Mouse (Mus musculus) C2C12 (cell line): ENCODE data around the gene Lap3. TPM values are rescaled to one million over a fixed set of nuclear protein-coding genes. Genes with fewer than 3 reads are reported as not detected.

ENCODE experiments used
- H3K27me3 ChIP-seq: one replicate; pipeline ENCODE4 v1.6.1; 2011; ENCODE audit not compliant: control insufficient read depth, insufficient read depth, insufficient read length
- H3K36me3 ChIP-seq: one replicate; pipeline ENCODE4 v1.6.1; 2011; ENCODE audit not compliant: control insufficient read depth, insufficient read depth
- H3K4me3 ChIP-seq: one replicate; pipeline ENCODE4 v1.5.1; 2011; ENCODE audit warnings: mild to moderate bottlenecking, control low read depth; ENCODE audit not compliant: poor library complexity, insufficient read depth, severe bottlenecking
- H3K79me2 ChIP-seq: one replicate; pipeline ENCODE4 v1.6.1; 2011; ENCODE audit not compliant: control insufficient read depth, insufficient read depth
- H3K79me3 ChIP-seq: one replicate; pipeline ENCODE4 v1.6.1; 2011; ENCODE audit warnings: low read depth, control low read depth
- H3ac ChIP-seq: one replicate; pipeline ENCODE3; 2011; ENCODE audit warnings: low read depth; ENCODE audit not compliant: control insufficient read depth, insufficient read length
- CEBPB ChIP-seq: IDR thresholded peaks from one replicate; pipeline ENCODE4 v1.6.1; 2011; ENCODE audit warnings: low read depth, mild to moderate bottlenecking, control low read depth, moderate library complexity
- CTCF ChIP-seq: IDR thresholded peaks from one replicate; pipeline ENCODE4 v1.5.1; 2011; ENCODE audit not compliant: control insufficient read depth, insufficient read depth, insufficient read length
- FOSL1 ChIP-seq: IDR thresholded peaks from one replicate; pipeline ENCODE4 v1.8.0; 2011; ENCODE audit warnings: mild to moderate bottlenecking, low read length; ENCODE audit not compliant: poor library complexity, insufficient read depth, severe bottlenecking
- MAX ChIP-seq: IDR thresholded peaks from one replicate; pipeline ENCODE4 v1.6.1; 2011; ENCODE audit warnings: mild to moderate bottlenecking, control low read depth
- MYOD1 ChIP-seq: IDR thresholded peaks from one replicate; pipeline ENCODE4 v1.6.1; 2011; ENCODE audit warnings: low read depth; ENCODE audit not compliant: control insufficient read depth, insufficient read length
- MYOG ChIP-seq: IDR thresholded peaks from one replicate; pipeline ENCODE4 v1.6.1; 2011; ENCODE audit not compliant: control insufficient read depth, insufficient read length; ENCODE audit errors: extremely low read depth
- USF1 ChIP-seq: IDR thresholded peaks from one replicate; pipeline ENCODE4 v1.6.1; 2011; ENCODE audit warnings: low read depth, mild to moderate bottlenecking, control low read depth, moderate library complexity
- polyA plus RNA-seq: library from polyadenylated mRNA; unstranded; fragments of >200 nt; fragmentation: generic; extraction: Trizol; gene quantifications from one replicate; pipeline ENCODE4 v1.2.1, GENCODE M21; 2012; ENCODE audit warnings: missing spikeins

Gene Lap3
- polyA plus RNA-seq, 1 experiment, result 87.7 TPM

DNA sequence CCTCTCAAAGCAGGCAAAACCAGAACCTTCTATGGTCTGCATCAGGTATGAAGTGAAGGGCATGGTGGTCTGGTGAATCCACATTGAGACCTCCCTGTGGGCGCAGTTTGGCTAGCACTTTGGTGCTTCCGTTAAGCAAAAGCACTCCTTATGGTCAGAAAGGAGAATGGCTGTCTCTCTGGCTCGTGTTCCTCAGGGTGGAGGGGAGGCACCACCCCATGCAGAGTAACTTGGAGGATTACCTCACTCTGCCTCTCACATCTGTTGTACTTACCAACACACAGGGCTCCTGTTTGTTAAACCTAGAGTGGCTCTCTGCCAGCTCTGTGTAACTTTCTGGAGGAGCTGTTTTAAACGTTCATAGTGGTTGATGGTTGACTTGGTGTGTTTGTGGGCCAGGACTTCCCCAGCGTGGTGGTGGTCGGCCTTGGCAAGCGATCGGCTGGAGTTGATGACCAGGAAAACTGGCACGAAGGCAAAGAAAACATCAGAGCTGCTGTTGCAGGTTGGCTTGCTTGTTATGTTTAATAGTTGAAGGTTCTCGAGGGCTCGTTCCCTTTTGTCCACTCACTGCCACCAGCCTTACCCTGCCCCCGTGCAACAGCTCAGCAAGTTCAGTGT is 3.9 kb downstream of the Lap3 start:
- TF ChIP-seq MAX (no peak), CEBPB (no peak), MYOG (no peak), USF1 (no peak), CTCF (no peak), FOSL1 (no peak), MYOD1 (no peak)
- Histone ChIP-seq H3K79me3 (peaks cover 16% of the 10 kb centered on the region), H3K27me3 (no peaks in the 10 kb centered on the region), H3K4me3 (no peak overlapping the region), H3ac (no peak overlapping the region), H3K79me2 (peaks cover 55% of the 10 kb centered on the region), H3K36me3 (peaks cover 48% of the 10 kb centered on the region)

DNA sequence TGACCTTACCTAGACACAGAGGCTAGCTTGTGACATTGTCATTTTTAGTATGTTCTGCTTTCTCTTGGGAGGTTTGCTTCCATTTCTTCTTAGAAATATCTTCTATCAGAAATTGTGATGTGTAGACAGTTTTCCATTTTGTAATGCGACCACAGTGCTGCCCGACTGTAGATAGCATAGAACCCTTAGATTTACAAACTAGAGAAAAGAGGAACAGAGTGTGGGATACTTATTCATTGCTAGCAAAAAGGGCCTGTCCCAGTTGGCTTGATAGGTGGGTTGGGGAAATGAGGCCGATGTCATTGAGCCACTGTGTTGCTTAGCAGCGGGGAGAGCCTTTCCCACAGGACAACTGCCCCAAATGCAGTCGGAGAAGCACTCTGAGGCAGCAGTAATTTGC is 4.4 kb downstream of the Lap3 start:
- H3K4me3 ChIP-seq, result no peak overlapping the region
- H3K79me2 ChIP-seq, result peaks cover 55% of the 10 kb centered on the region
- no peak overlapping the region for H3ac ChIP-seq
- peaks cover 53% of the 10 kb centered on the region for H3K36me3 ChIP-seq
- TF ChIP-seq FOSL1, result no peak
- no peak for TF ChIP-seq CEBPB
- no peak for TF ChIP-seq MYOD1
- no peak for TF ChIP-seq MYOG
- no peak for TF ChIP-seq MAX
- no peaks in the 10 kb centered on the region for H3K27me3 ChIP-seq
- peaks cover 16% of the 10 kb centered on the region for H3K79me3 ChIP-seq

DNA sequence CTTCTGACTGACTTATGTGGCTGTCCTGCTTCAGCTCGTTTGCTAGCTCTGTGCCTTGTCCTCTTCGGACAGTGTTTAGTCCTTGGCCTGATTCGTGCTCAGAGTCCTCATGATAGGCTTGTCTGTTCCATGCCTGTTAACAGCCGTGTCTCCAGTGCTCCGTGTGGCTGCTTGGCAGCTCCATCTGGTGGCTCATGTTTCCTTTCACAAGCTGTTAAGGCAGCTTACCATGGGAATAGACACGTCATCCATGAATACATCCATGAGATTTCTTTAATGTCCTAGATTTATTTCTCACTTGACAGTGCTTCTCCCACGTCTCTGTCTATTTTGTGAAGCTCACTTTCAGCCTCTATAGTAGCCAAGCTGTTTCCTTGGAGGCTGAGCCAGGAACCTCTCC is 16.9 kb downstream of the Lap3 start:
- no peak overlapping the region for H3K4me3 ChIP-seq
- H3K36me3 ChIP-seq, result peaks cover 79% of the 10 kb centered on the region
- H3K79me3 ChIP-seq, result no peaks in the 10 kb centered on the region
- no peaks in the 10 kb centered on the region for H3K27me3 ChIP-seq
- H3K79me2 ChIP-seq, result no peaks in the 10 kb centered on the region
- no peak overlapping the region for H3ac ChIP-seq
- TF ChIP-seq FOSL1 (no peak), CTCF (no peak), MAX (no peak), MYOG (no peak), CEBPB (no peak), MYOD1 (no peak), USF1 (no peak)

DNA sequence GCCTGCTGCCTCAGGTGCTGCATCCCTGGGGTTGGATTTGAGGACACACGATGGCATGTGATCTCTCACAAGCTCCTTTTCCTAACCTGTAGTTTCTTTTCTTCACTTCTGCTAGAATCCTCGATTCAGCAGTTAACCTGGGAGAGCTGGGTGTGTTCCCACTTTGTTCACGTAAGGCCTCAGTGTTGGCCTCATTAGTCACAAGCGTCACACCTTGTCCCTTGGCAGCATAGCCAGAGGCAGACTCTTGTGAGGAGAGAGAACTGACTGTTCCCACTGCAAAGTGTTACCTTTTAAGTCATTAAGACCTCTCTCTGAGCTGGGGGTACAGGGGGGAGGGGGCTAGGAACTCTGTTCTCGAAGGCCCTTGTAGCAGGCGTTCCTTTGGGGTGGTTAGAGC is 19.7 kb downstream of the Lap3 start:
- Histone ChIP-seq H3K36me3 (peaks cover 55% of the 10 kb centered on the region), H3K79me3 (no peaks in the 10 kb centered on the region), H3K27me3 (no peaks in the 10 kb centered on the region), H3K4me3 (no peak overlapping the region), H3ac (no peak overlapping the region), H3K79me2 (no peaks in the 10 kb centered on the region)
- TF ChIP-seq MYOG, result no peak
- TF ChIP-seq MYOD1, result no peak
- TF ChIP-seq CTCF, result no peak
- no peak for TF ChIP-seq USF1
- no peak for TF ChIP-seq MAX
- TF ChIP-seq CEBPB, result no peak
- no peak for TF ChIP-seq FOSL1

DNA sequence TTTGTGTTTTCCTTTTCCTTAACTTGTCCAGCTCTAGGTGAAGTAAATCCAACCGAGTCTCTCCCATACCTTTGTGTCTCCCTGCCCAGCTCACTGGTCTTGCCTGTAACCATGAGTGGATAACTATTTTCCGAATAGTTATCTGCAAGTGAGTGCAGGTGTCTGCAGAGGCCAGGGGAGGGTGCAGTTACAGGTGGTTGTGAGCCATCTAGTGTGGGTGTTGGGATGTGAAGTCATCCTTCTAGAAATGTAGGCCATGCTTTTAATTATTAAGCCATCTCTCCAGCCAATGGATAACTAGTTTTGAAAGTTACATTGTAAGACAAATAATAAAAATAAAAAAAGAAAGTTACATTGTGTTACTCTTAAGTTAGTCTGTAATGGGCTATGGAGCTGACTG is 20.3 kb downstream of the Lap3 start:
- no peak for TF ChIP-seq CEBPB
- TF ChIP-seq MYOD1, result no peak
- TF ChIP-seq CTCF, result no peak
- no peak for TF ChIP-seq USF1
- no peak for TF ChIP-seq FOSL1
- TF ChIP-seq MAX, result no peak
- no peak for TF ChIP-seq MYOG
- H3K27me3 ChIP-seq, result no peaks in the 10 kb centered on the region
- no peaks in the 10 kb centered on the region for H3K79me2 ChIP-seq
- H3K79me3 ChIP-seq, result no peaks in the 10 kb centered on the region
- no peak overlapping the region for H3ac ChIP-seq
- peaks cover 50% of the 10 kb centered on the region for H3K36me3 ChIP-seq
- no peak overlapping the region for H3K4me3 ChIP-seq

DNA sequence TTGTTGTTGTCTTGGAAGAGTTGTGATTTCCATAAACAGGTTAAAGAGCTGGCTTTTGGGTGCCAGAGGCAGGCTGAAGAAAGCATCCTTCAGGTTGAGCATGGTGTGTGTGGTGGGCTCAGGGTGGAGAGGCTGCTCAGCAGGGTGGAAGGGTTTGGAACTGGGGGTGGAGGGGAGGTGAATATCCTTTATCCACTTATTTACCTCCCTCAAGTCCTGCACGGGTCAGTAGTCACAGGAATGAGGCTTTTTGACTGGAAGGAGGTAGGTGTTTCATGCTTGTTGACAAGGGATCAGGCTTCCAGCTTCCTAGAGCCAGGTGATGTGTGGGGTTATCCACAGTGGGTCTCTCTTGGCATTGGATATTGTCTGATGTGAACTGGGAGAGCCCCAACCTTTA is 21.4 kb downstream of the Lap3 start:
- H3K79me3 ChIP-seq, result no peaks in the 10 kb centered on the region
- H3K79me2 ChIP-seq, result no peaks in the 10 kb centered on the region
- no peak for TF ChIP-seq CEBPB
- TF ChIP-seq MYOD1, result no peak
- TF ChIP-seq USF1, result no peak
- TF ChIP-seq MAX, result no peak
- no peak for TF ChIP-seq CTCF
- TF ChIP-seq FOSL1, result no peak
- TF ChIP-seq MYOG, result no peak
- H3K27me3 ChIP-seq, result no peaks in the 10 kb centered on the region
- peaks cover 42% of the 10 kb centered on the region for H3K36me3 ChIP-seq
- H3K4me3 ChIP-seq, result no peak overlapping the region
- H3ac ChIP-seq, result no peak overlapping the region
